Mouse (Mus musculus) ES-E14 (cell line): ENCODE measurements around the gene Fbxo36. TPM values are rescaled to one million over a fixed set of nuclear protein-coding genes. Genes with fewer than 3 reads are reported as not detected.

Experiments
- DNase-seq: peaks from one replicate; pipeline ENCODE4 v3.0.0-alpha.2; 2013; ENCODE audit warnings: low read depth, low spot score
- H3K27ac ChIP-seq: 2 replicates; pipeline ENCODE4 v1.5.1; 2012; ENCODE audit warnings: low read depth, mild to moderate bottlenecking, low read length, moderate library complexity, mixed read lengths; ENCODE audit not compliant: poor library complexity, insufficient read depth, severe bottlenecking
- H3K36me3 ChIP-seq: 2 replicates; pipeline ENCODE4 v1.6.1; 2012; ENCODE audit warnings: mild to moderate bottlenecking, low read length, moderate library complexity, mixed read lengths; ENCODE audit not compliant: control insufficient read depth, poor library complexity, insufficient read depth, severe bottlenecking
- H3K4me1 ChIP-seq, 2 experiments: fragments of 150-350 bp in 1 of 2; sonication (generic) in 1 of 2; 2 replicates each; pipeline ENCODE4 v1.6.1; 2012; ENCODE audit warnings: low read length in 2 of 2, mild to moderate bottlenecking in 1 of 2, mixed read lengths in 1 of 2; ENCODE audit not compliant: control insufficient read depth in 2 of 2, insufficient read depth in 2 of 2, poor library complexity in 1 of 2
- H3K4me3 ChIP-seq, 2 experiments: fragments of 150-350 bp in 1 of 2; sonication (generic) in 1 of 2; 2 replicates each; pipeline ENCODE4 v1.5.1; 2012; ENCODE audit warnings: low read length in 2 of 2, low read depth in 1 of 2, mild to moderate bottlenecking in 1 of 2, mixed read lengths in 1 of 2; ENCODE audit not compliant: insufficient read depth in 1 of 2, poor library complexity in 1 of 2, severe bottlenecking in 1 of 2
- H3K9ac ChIP-seq: 2 replicates; pipeline ENCODE4 v1.6.1; 2012; ENCODE audit warnings: low read depth, mild to moderate bottlenecking, low read length, mixed read lengths; ENCODE audit not compliant: poor library complexity, insufficient read depth, severe bottlenecking
- H3K9me3 ChIP-seq: fragments of 150-350 bp; sonication (generic); 2 replicates; pipeline ENCODE4 v1.6.1; 2012; ENCODE audit warnings: low read depth, mild to moderate bottlenecking, low read length; ENCODE audit not compliant: control insufficient read depth, insufficient read depth
- CHD2 ChIP-seq: IDR thresholded peaks from 2 replicates; pipeline ENCODE4 v1.6.1; 2014; ENCODE audit warnings: mild to moderate bottlenecking, low read depth, low read length, inconsistent platforms
- HCFC1 ChIP-seq: IDR thresholded peaks from 2 replicates; pipeline ENCODE4 v1.6.1; 2012; ENCODE audit warnings: low read length, inconsistent platforms, borderline replicate concordance; ENCODE audit not compliant: insufficient read depth
- MAFK ChIP-seq: IDR thresholded peaks from 2 replicates; pipeline ENCODE4 v1.6.1; 2014; ENCODE audit warnings: mild to moderate bottlenecking, low read depth, low read length, inconsistent platforms; ENCODE audit not compliant: insufficient read depth
- ZC3H11A ChIP-seq: IDR thresholded peaks from 2 replicates; pipeline ENCODE4 v1.6.1; 2012; ENCODE audit warnings: low read depth, mild to moderate bottlenecking, inconsistent platforms, low read length, borderline replicate concordance
- ZNF384 ChIP-seq: IDR thresholded peaks from 2 replicates; pipeline ENCODE4 v1.6.1; 2012; ENCODE audit warnings: low read depth, low read length, inconsistent platforms
- in situ Hi-C, 2 experiments: fragments of 600-800 bp; cut with MboI; formaldehyde crosslinking; loops; one replicate each; pipeline ENCODE4 v1.15.1; 2025; ENCODE audit warnings: low sequenced_read_pairs in 2 of 2, inconsistent platforms in 1 of 2; ENCODE audit not compliant: unreplicated experiment in 2 of 2
- total RNA-seq: library from RNA; depleted of rRNA; stranded (reverse); fragments of 300-350 nt; gene quantifications from 2 replicates; pipeline ENCODE4 v1.2.3, GENCODE M21; 2012

Fbxo36 gene
- total RNA-seq, 1 experiment: 4.3 TPM

- Histone ChIP-seq H3K9ac (peak overlapping the region; percentile 32; the same call in 1 of the 2 replicates), H3K4me1 (peaks cover 23 to 26% of the 10 kb centered on the region in 2 experiments), H3K4me3 (no peak overlapping the region), H3K9me3 (no peaks in the 10 kb centered on the region), H3K27ac (peak overlapping the region; percentile 87), H3K36me3 (no peaks in the 10 kb centered on the region)
- no peak for DNase-seq
- in situ Hi-C loops: no loop called here
- TF ChIP-seq HCFC1: no peak
- 0 out of 2 replicates have a peak, but pooled peaks have one; percentile 47 for TF ChIP-seq ZNF384
- no peak for TF ChIP-seq ZC3H11A
- no peak for TF ChIP-seq MAFK
- TF ChIP-seq CHD2: no peak
Measured at GRCm38 (mm10) chr1:84866231-84866630, 26.6 kb downstream of the Fbxo36 start.

DNA sequence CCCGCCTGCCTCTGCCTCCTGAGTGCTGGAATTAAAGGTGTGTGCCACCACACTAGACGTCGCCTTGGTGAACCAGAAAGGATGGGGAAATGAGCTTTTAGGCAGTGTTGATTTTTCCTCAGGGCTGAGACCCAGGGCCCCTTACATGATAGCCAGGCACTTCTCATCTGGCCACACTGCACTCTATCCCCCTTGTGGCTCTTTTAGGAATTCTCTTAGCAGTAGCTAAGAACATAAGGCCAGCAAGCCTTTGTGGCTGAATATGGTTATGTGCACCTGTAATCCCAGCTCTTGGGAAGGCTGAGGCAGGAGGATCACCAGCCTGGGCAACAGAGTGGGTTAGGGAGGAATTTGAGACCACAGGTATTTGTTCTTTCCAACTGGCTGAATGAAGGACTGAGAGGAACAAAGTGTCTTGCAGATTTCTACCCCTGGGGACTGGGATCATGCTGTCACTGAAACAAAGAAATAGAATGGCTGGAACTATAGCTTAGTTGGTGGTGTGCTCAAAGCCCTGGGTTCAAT lies 27.1 kb downstream of the Fbxo36 start:
- Histone ChIP-seq H3K9ac (peak overlapping the region; percentile 32; the same call in 1 of the 2 replicates), H3K4me3 (no peak overlapping the region), H3K27ac (peak overlapping the region; percentile 87), H3K9me3 (no peaks in the 10 kb centered on the region), H3K4me1 (peaks cover 21% of the 10 kb centered on the region in 2 experiments), H3K36me3 (no peaks in the 10 kb centered on the region)
- DNase-seq: no peak
- in situ Hi-C loops: no loop called here
- TF ChIP-seq ZC3H11A (peak; percentile 40; the same call in 1 of the 2 replicates), MAFK (no peak), CHD2 (no peak)

DNA sequence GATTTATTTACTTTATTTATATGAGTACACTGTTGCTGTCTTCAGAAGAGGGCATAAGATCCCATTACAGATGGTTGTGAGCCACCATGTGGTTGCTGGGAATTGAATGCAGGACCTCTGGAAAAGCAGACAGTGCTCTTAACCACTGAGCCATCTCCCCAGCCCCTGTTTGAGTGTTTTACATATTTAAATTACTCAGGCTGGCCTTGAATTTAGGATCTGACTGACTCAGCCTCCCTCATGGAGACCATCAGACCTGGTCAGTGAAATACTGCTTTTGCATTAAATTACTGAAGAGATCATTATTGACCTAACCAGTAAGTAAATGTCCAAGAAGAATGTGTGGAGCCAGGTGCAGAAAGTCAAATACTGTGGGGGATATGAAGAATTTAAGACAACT lies 28.7 kb downstream of the Fbxo36 start:
- no peak for DNase-seq
- Histone ChIP-seq H3K4me1 (peaks cover 16 to 19% of the 10 kb centered on the region in 2 experiments), H3K9me3 (no peaks in the 10 kb centered on the region), H3K27ac (peak overlapping the region; percentile 90; the same call in 1 of the 2 replicates), H3K4me3 (no peak overlapping the region), H3K9ac (peak overlapping the region; percentile 59; the same call in 1 of the 2 replicates), H3K36me3 (no peaks in the 10 kb centered on the region)
- TF ChIP-seq ZC3H11A (no peak), CHD2 (no peak), MAFK (no peak), ZNF384 (no peak), HCFC1 (no peak)
- in situ Hi-C loops: no loop called here

GRCm38 (mm10) chr1:84868841-84869240 lies 29.2 kb downstream of the Fbxo36 start:
- peaks cover 18 to 21% of the 10 kb centered on the region in 2 experiments for H3K4me1 ChIP-seq
- H3K36me3 ChIP-seq: no peaks in the 10 kb centered on the region
- H3K9me3 ChIP-seq: no peaks in the 10 kb centered on the region
- peak overlapping the region; percentile 48 to 59 for H3K4me3 ChIP-seq
- DNase-seq: no peak
- peak overlapping the region; percentile 73; the same call in 1 of the 2 replicates for H3K9ac ChIP-seq
- TF ChIP-seq CHD2: no peak
- no peak for TF ChIP-seq ZNF384
- no peak for TF ChIP-seq ZC3H11A
- TF ChIP-seq MAFK: no peak
- TF ChIP-seq HCFC1: no peak
- peak overlapping the region; percentile 90; the same call in 1 of the 2 replicates for H3K27ac ChIP-seq
- in situ Hi-C loops: no loop called here

DNA sequence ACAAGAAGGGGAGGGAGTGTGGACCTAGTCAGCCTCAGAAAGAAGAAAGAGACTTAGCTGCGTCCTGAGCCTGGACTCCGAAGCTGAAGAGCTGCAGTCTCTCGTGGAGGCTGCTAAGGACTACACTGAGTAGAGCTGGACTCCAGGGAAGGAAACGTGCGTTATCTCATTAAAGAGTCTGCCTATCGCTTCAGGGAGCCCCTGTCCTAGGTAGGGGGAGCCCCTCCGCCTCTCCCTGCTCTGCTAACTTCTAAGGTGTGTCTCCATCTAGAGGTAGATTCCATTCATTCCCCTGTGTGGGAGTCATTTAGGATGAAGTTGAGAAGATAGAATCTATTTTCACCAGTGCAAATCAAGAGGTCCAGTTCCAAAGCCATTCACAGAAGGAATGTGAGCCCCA lies 29.9 kb downstream of the Fbxo36 start:
- peaks cover 16% of the 10 kb centered on the region in 2 experiments for H3K4me1 ChIP-seq
- in situ Hi-C loops: no loop called here
- H3K9me3 ChIP-seq: no peaks in the 10 kb centered on the region
- TF ChIP-seq ZNF384: no peak
- no peak for TF ChIP-seq CHD2
- TF ChIP-seq ZC3H11A: no peak
- no peak for TF ChIP-seq HCFC1
- TF ChIP-seq MAFK: no peak
- no peaks in the 10 kb centered on the region for H3K36me3 ChIP-seq
- DNase-seq: no peak
- peak overlapping the region; percentile 90 for H3K27ac ChIP-seq
- peak overlapping the region; percentile 73 for H3K9ac ChIP-seq
- peak overlapping the region; percentile 48 to 59 for H3K4me3 ChIP-seq
